Mouse (Mus musculus): ENCODE measurements around the gene Mrgprx1. TPM values are rescaled to one million over a fixed set of nuclear protein-coding genes. Genes with fewer than 3 reads are reported as not detected.

The Mrgprx1 gene
- not detected for total RNA-seq (2021)

DNA sequence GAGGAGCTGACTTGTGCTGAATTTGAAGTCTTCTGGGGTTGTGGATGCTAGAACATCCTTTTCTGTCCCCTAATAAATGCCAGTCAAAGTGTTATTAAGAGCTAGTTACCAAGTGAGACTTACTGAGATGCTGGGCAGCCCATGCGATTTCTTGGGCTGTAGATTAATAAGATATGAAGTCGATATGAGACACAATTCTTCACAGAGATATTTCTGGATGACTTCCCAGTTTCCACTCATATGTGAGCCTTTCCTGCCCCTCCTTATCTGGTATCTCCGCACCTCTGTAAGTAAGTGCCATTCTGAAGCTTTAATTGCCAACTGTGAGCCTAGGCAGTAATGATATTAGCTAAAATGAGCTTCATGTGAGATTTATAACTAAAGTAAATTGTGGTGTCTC lies at the start of gene Mrgprx1:
Gene Mrgprx1, minus strand, starts transcription at position 101 of the 400 bp plus-strand sequence.
- DNase-seq: no peak

- DNase-seq: no peak
Observed at GRCm38 (mm10) chr7:48075521-48075920, 48.1 kb upstream of the Mrgprx1 start.

DNA sequence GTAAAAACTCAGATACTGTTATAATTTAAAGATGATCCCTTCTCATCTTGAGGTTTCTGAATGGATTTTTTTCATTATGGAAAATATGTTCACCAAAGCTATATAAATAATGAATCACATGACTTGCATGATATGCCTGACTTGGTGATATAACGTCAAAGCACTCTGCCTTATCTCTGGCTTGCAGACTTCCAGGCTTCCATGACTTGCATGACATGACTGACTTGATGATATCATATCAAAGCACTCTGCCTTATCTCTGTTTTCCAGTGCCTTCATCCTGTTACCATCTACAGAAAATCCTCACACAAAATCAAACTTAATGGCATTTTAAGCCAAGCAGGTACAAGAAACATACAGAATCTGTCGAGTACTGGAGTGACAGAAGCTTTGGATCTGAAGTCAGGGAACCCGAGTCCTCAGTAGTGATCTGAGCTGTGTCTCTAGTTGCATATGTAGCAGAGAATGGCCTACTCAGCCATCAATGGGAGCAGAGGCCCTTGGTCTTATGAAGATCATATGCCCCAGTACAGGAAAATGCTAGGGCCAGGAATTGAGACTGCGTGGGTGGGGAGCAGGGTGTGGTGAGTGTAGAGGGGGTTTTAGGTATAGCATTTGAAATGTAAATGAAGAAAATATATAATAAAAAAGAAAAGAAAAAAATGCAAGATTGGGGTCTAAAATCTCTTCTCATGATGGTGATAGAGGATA lies 19.2 kb upstream of the Mrgprx1 start:
- DNase-seq: no peak

GRCm38 (mm10) chr7:48044046-48044445 lies 16.6 kb upstream of the Mrgprx1 start:
- DNase-seq: no peak

DNA sequence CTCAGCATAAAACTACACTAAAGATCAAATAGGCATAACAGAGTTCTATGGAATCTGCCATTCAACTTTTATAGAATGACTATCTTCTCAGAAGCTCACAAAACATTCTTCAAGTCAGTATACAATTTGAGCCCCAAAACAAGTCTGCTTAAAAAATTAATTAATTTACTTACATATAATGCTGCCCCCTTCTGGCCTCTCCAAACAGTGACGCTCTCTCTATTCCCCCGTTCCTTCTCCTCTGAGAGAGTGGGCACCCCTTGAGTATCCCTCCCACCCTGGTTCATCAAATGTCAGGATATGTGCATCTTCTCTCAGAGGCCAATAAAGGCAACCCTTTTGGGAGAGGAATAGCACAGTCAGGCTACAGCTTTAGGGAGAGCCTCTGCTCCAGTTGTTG lies 9.5 kb downstream of the Mrgprx1 start:
- DNase-seq: no peak

- DNase-seq: no peak
Observed at GRCm38 (mm10) chr7:47995689-47996088, 31.7 kb downstream of the Mrgprx1 start.

- no peak for DNase-seq
Observed at GRCm38 (mm10) chr7:47986752-47987151, 40.6 kb downstream of the Mrgprx1 start.

- no peak for DNase-seq
Observed at GRCm38 (mm10) chr7:47981995-47982394, 45.4 kb downstream of the Mrgprx1 start, which contains the start of gene Mrgpra4. Mrgpra4 (minus strand) TSS chr7:47982095.

Other genes starting within 250 kb of the Mrgprx1 start
- gene Mrgpra4, start 45.5 kb downstream of the Mrgprx1 start, total RNA-seq (2021): not detected
- not detected for gene Mrgprb5, start 141.4 kb upstream of the Mrgprx1 start, total RNA-seq (2021)
- gene Mrgprb4, start 171.7 kb upstream of the Mrgprx1 start, total RNA-seq (2021): not detected